Mouse (Mus musculus): Measurements from ENCODE around the gene Nectin2. TPM values are rescaled to one million over a fixed set of nuclear protein-coding genes. Genes with fewer than 3 reads are reported as not detected.

Nectin2 gene
- 37.8 and 38.6 TPM in 2 replicates for polyA plus RNA-seq (2012; rRNA removed)

DNA sequence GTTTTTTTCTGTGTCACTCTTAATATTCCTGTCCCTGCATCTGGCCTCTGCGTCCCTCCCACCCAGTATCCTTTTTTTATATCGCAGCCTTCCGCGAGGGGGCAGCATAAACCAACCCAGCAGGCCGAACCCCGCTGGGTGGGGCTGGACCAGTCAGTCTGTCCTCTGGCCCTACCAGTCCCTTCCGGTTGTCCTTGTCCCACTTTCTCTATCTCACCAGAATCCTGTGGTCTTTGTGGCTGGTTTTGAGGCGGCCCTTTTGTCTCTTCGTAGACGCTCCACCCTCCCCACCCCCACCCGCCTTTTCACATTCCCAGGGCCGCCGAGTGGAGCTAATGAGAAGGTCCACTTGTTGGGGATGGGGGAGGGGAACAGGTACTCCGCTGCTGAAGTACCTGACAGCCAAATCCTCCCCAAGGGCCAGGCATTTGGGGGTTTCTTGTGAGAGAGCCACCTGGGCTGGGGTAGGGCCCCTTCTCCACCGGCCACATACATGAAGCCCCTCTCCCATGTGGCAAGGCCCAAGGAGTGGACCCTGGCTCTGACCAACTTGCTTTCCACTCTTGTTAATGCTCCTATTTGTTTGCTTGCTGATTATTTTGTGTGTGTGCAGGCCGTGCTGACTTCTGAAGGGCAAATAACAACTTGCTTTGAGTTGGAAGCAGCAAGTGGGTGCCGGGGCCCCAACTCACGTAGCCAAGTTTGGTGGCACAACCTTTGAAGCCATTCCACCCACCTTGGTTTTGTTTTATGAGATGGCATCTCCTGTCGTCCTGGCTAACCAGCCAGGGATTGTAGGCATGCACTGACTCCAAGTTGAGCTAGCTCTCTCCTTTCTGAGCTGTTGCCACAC, at the start of gene Nectin2:
Nectin2 (minus strand) TSS at position 267 of the 853 bp plus-strand sequence.

DNA sequence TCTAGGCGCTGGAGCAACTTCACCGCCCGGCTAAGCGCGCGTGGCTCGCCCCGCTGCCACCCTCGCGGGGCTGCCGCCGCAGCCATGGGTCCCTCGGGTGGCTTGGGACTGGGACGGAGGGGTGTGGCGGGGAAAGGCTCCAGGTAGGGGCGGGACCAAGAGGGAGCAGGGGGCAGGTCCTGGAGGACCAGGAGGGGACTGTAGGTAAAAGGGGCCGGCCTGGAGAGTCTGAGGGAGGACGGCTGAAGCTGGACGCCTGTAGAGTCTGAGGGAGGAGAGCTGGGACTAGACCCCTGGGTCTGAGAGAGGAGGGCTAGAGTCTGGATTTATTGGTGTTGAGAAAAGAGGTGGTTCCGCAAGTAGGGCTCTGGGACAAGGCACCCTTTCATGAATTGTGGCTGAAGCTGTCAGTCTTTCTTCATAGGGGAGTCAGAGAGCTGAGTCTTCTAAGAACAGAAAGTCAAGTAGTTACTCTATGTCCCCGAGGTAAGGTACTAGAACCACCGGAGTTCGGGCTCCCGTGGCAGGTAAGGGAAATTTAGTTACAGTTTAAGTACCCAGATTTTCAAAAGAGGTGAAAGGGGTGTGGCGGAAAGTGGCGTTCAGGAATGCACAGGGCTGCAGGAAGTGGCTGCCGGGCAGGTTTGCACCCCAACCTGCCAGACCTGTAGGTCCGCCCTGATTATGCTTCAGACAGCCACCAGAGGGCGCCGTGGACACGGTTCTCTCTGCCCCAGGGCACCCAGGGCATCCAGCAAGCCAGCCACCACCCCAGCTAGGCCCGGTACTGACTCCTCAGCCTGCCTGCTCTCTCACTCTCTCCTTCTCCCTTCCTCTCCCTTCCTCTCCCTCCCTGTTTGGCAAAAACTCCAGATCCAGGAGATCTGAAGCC, 46.7 kb upstream of the Nectin2 start, which contains the start of gene Cblc:
Cblc (minus strand) TSS at position 113 of the 892 bp plus-strand sequence.

DNA sequence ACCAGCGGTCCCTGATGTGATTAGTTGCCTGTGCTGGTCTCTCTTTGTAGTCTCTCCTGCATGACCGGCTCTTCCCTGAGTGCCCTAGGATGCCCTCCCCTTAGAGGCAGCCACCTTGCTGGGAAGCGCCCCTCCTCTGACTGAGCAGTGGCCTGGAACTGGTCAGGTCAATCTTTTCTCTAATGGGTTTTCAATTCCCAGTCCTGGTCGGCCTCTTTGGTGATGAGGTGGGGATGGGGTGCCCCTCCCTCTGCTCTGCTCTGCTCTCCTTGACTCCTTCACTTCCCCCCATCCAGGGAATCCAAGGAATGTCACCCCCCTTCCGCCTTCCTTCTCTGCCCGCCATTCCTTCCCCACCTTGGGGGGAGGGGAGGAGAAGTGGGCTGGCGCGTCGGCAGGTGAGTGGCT, 20.7 kb upstream of the Nectin2 start, which contains the start of gene Bcam:
Bcam (minus strand) TSS at position 33 of the 408 bp plus-strand sequence.

DNA sequence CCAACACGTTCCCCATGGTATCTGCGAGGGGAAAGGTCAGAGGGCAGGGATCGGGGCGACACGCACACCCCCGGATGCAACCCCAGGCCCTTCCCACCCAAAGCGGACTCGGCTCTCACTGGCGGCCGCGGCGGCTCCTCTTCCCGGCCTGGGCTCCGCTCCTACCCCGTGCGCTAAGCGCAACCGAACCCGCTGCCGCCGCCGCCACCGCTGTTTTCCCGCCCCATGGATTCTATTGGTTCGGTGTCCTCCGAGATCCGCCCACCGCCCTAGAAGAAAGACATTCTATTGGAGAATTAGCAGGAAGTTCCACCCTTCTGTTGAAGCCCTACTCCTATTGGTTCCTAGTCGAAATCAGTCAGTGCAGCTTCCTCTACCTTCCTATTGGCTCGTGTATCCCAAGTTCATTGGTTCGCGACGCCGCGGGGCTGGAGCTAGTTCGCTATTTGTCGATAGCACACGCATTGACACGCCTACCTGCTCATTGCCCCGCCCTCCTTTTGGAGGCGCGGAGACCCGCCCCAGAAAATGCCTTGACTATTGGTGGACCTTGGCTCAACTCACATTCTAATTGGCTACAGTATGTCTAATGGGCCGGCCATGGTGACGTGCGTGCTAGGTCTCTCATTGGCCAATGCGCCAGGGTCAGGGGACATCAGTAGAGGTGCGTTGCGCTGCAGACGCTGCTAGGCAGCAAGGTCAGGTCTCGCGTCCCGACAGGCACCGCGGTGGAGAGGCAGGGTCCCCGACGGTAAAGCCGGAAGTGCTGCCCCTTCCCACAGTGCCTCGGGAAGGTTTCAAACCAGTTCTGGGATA, 34.8 kb downstream of the Nectin2 start, which contains the start of gene Tomm40:
Tomm40 (minus strand) TSS at position 200 of the 816 bp plus-strand sequence.

GRCm38 (mm10) chr7:19698907-19699826, 51.1 kb downstream of the Nectin2 start, which contains the start of gene Apoe:
Gene Apoe (minus strand): TSS chr7:19699188.

DNA sequence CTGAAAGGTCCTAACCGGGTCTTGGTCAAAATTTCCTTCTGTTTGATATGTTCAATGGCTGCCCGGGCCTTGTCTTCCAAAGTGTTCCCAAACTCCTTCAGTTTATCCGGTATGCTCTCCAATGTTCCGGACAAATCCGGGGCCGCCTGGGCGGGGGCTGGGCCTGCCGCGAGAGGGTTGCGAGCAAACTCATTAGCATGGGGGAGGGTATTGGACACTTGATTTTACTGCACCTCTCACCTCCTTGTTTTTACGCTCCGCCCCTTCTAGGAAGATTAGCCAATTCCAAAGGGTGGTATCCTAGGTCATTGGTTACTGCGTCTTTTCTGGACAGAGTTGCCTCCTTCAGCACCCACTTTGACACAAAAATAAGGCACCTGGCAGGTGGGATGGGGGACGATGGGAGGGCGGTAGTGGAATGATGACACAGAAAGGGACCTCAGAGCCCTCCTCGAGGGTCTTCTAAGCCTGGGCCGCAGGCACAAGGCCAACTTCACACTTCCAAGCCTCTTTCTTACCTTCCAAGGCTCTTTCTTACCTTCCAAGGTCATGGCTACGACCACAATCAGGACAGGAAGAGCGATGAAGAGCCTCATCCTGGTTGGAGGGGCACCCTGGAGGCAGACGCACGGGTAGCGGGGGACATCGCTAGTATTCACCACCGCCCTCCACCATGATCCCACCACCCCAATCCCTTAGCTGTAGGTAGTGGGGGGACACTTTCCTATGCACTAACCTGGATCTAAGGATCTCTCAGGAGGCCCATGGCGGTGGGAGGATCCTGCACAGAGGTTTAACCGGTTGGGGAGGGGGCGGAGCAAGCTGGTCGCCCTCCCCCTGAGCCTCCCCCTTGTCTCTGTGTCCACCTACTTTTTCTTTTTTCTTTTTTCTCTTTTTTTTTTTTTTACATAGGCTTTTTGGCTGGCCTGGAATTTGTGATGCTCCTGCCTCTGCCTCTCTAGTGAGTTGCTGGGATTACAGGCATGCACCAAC, 58.1 kb downstream of the Nectin2 start, which contains the start of gene Apoc1:
Apoc1 (minus strand) TSS at position 788 of the 993 bp plus-strand sequence.

GRCm38 (mm10) chr7:19681202-19681694, 69.0 kb downstream of the Nectin2 start, which contains the start of the genes Gm44805 and Apoc4:
Gene Gm44805 (minus strand): TSS chr7:19681423.
Gene Apoc4 (minus strand): TSS chr7:19681479.

GRCm38 (mm10) chr7:19677872-19678271, 72.4 kb downstream of the Nectin2 start, which contains the start of gene Apoc2:
Gene Apoc2 (minus strand): TSS chr7:19677941.

Other genes with a start within 250 kb of the Nectin2 start
- 12.0 and 12.1 TPM in 2 replicates for gene Bloc1s3, start 242.1 kb downstream of the Nectin2 start, polyA plus RNA-seq (2012; rRNA removed)
- 19.9 and 24.6 TPM in 2 replicates for gene Trappc6a, start 242.1 kb downstream of the Nectin2 start, polyA plus RNA-seq (2012; rRNA removed)
- gene Nkpd1, start 232.6 kb downstream of the Nectin2 start, polyA plus RNA-seq (2012; rRNA removed): 1.3 TPM in 2 replicates
- 112 and 114 TPM in 2 replicates for gene Ppp1r37, start 187.4 kb downstream of the Nectin2 start, polyA plus RNA-seq (2012; rRNA removed)
- gene Zfp296, start 173.2 kb downstream of the Nectin2 start, polyA plus RNA-seq (2012; rRNA removed): 1.2 and 1.5 TPM in 2 replicates
- gene Gemin7, start 172.9 kb downstream of the Nectin2 start, polyA plus RNA-seq (2012; rRNA removed): 64.8 and 70.8 TPM in 2 replicates
- 142 and 146 TPM in 2 replicates for gene Clasrp, start 146.0 kb downstream of the Nectin2 start, polyA plus RNA-seq (2012; rRNA removed)
- 5.8 and 6.2 TPM in 2 replicates for gene Relb, start 121.0 kb downstream of the Nectin2 start, polyA plus RNA-seq (2012; rRNA removed)
- gene Clptm1, start 85.5 kb downstream of the Nectin2 start, polyA plus RNA-seq (2012; rRNA removed): 96.6 and 100 TPM in 2 replicates
- gene Apoc2, start 72.5 kb downstream of the Nectin2 start, polyA plus RNA-seq (2012; rRNA removed): 0.19 TPM in 1 of 2 replicates, not detected in the other
- not detected in 2 replicates for gene Gm44805, start 69.1 kb downstream of the Nectin2 start, polyA plus RNA-seq (2012; rRNA removed)
- gene Apoc4, start 69.0 kb downstream of the Nectin2 start, polyA plus RNA-seq (2012; rRNA removed): not detected in 2 replicates
- 1.6 and 2.7 TPM in 2 replicates for gene Apoc1, start 57.8 kb downstream of the Nectin2 start, polyA plus RNA-seq (2012; rRNA removed)
- gene Apoe, start 51.3 kb downstream of the Nectin2 start, polyA plus RNA-seq (2012; rRNA removed): 863 and 1,072 TPM in 2 replicates
- 103 and 109 TPM in 2 replicates for gene Tomm40, start 35.0 kb downstream of the Nectin2 start, polyA plus RNA-seq (2012; rRNA removed)
- gene Bcam, start 20.5 kb upstream of the Nectin2 start, polyA plus RNA-seq (2012; rRNA removed): 13.3 and 17.6 TPM in 2 replicates
- gene Cblc, start 46.3 kb upstream of the Nectin2 start, polyA plus RNA-seq (2012; rRNA removed): 0.20 and 0.48 TPM in 2 replicates
- 0.72 and 2.2 TPM in 2 replicates for gene Bcl3, start 72.3 kb upstream of the Nectin2 start, polyA plus RNA-seq (2012; rRNA removed)
- gene Gm19345, start 101.5 kb upstream of the Nectin2 start, polyA plus RNA-seq (2012; rRNA removed): 27.6 and 28.4 TPM in 2 replicates
- gene Ceacam16, start 110.8 kb upstream of the Nectin2 start, polyA plus RNA-seq (2012; rRNA removed): not detected in 2 replicates
- not detected in 2 replicates for gene Ceacam19, start 137.5 kb upstream of the Nectin2 start, polyA plus RNA-seq (2012; rRNA removed)
- gene Pvr, start 170.7 kb upstream of the Nectin2 start, polyA plus RNA-seq (2012; rRNA removed): 15.3 and 15.9 TPM in 2 replicates
- not detected in 2 replicates for gene Igsf23, start 200.3 kb upstream of the Nectin2 start, polyA plus RNA-seq (2012; rRNA removed)
- not detected in 2 replicates for gene Ceacam20, start 214.9 kb upstream of the Nectin2 start, polyA plus RNA-seq (2012; rRNA removed)
- gene Nlrp9b, start 241.0 kb upstream of the Nectin2 start, polyA plus RNA-seq (2012; rRNA removed): not detected in 2 replicates

All from central nervous system, embryonic 18 days (tissue).